Mouse (Mus musculus): ENCODE measurements around the gene Atad3a. TPM values are rescaled to one million over a fixed set of nuclear protein-coding genes. Genes with fewer than 3 reads are reported as not detected.

Gene Atad3a
- total RNA-seq, 2 experiments from 2014 or later, result 52.5 to 59.7 TPM

DNA sequence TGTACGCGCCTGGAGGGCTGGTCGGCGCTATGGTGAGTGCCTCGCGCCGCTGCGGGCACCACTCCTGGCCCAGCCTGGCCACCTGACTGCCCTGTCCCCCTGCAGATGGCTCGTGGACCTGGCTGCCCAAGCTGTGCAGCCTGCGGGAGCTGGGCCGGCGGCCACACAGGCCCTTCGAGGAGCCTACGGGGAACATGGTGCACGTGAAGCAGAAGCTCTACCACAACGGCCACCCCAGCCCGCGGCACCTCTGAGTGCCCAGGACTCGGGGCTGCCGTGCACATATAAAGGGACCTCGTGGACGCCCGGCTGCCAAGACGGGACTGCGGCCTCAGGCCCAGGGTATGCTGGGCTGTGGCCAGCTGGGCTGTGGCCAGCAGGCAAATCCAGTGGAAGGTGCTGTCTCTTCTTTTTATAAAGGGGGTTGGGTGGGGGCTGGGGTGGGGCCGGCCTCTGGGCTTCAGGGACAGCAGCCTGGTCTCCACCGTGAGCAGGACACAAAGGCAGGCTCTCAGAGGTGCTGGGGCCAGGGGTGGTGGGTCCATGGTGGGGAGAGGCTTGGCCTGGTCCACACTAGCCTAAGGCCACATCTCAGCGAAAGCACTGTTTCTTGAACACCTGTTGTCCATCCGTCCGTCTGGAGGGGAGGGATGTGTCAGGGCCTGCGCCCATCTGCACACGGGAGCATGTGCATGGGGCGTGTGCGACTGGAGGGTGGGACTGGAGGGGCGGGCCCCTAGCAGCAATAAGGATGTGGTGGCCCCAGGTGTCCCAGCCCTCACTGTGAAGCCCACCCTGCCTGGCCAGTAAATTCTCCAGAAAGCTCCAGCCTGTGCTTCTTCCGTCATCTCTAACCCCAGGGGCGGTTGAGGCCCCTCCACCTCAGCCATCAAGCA is 20.9 kb downstream of the Atad3a start:
- DNase-seq (ENCODE audit: low spot score in 2 of 2), result no peak

DNA sequence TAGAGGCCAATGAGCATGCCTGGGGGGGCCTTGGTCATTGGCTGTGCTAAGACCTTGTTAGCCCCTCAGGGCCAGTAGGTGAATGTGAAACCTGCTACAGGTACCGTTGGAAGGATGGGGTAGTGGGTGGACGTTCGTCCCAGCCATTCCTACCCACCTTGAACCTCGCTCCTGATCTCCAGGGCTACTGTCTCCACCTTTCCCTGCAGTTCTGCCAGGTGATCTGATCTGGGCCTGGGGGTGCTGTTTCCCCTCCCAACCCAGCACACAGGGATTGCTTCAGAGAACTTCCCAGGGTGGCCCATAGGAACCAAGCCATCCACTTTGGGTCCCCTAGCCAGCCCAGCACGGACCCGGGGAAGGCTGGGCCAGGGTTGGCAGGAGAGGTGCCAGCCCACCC is 21.7 kb downstream of the Atad3a start:
- no peak for DNase-seq (ENCODE audit: low spot score in 2 of 2)

DNA sequence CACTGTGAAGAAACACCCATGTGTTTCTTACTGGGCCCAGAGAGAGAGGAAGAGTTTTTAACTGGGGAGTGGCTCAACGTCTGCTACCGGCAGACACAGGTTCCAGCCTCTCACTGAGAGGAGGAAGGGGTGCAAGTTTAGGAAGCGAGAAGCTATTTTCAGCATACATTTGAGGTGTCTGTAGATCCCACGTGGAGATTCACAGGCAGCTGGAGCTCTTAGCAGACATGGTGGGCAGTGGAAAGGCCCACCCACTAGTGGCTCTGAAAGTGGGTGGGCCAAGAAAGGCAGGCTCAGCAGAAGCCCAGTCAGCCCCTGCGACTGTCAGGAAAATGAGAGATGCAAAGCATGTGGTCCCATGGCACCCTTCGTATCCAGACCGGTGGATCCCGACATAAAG is 22.6 kb downstream of the Atad3a start:
- DNase-seq (ENCODE audit: low spot score in 2 of 2), result no peak

- DNase-seq (ENCODE audit: low spot score in 2 of 2), result no peak
Measured at GRCm38 (mm10) chr4:155736421-155736820, 24.5 kb downstream of the Atad3a start.

DNA sequence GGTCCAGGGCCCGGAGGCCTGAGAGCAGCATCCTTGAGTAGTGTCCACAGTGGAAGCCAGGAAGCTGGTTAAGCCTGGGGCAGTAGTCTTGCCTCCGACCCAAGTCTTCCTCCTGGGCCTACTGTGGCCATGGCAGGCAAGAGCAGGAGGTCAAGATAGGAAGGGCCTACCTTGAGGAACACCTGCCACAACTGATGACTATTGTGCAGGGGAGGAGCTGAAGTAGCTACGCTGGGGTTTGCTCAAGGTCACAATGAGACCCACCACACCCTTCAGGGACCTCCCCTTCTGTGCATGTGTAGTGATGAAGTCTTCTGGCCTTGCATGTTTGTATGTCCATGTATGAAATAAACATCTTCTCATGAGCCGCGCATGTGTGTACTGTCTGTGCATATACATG is 25.1 kb downstream of the Atad3a start:
- DNase-seq (ENCODE audit: low spot score in 2 of 2), result no peak

GRCm38 (mm10) chr4:155734951-155735702 is 25.8 kb downstream of the Atad3a start:
- peak; percentile 37 to 54 for DNase-seq (ENCODE audit: low spot score in 2 of 2)

DNA sequence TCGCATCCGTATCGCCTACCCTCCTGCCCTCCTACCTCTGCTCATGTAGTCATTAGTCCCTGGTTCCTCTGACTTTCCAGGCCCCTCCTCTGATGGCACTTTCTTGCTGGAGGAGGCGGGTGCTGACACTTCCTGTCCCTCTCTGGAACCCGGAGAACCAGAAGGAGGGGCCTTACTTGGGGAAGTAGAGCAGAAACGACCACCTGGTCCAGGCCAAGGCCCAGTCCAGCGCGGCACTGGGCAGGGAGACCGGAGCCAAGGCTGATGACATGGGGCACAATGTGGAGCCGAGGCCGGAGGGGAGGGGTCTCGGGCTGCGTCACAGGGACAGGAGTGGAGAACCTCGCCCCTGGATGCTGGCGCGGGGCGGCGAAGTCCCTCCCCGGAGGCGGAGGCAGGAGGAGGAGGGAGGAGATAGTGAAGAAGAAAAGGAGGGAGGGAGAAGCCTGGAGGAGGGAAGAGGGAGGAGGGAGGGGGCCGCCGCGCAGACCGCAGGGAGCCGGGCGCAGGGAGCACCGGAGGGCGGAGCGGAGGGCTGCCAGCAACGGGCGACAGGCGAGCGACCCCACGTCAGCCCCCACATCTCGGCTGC is 26.4 kb downstream of the Atad3a start, which contains the start of gene Tmem240:
Tmem240 (plus strand) TSS at position 451 of the 592 bp plus-strand sequence.
- DNase-seq (ENCODE audit: low spot score in 2 of 2), result peak; percentile 86 to 92

GRCm38 (mm10) chr4:155733267-155733666 is 27.6 kb downstream of the Atad3a start:
- no peak for DNase-seq (ENCODE audit: low spot score in 2 of 2)

- no peak for DNase-seq (ENCODE audit: low spot score in 2 of 2)
Measured at GRCm38 (mm10) chr4:155727993-155728392, 32.9 kb downstream of the Atad3a start.

GRCm38 (mm10) chr4:155721668-155722083 is 39.2 kb downstream of the Atad3a start:
- DNase-seq (ENCODE audit: low spot score in 2 of 2), result no peak

GRCm38 (mm10) chr4:155710521-155711252 is 50.2 kb downstream of the Atad3a start:
- DNase-seq (ENCODE audit: low spot score in 2 of 2), result no peak

- DNase-seq (ENCODE audit: low spot score in 2 of 2), result no peak
Measured at GRCm38 (mm10) chr4:155708988-155709387, 51.9 kb downstream of the Atad3a start.

GRCm38 (mm10) chr4:155708582-155708981 is 52.3 kb downstream of the Atad3a start:
- no peak for DNase-seq (ENCODE audit: low spot score in 2 of 2)

DNA sequence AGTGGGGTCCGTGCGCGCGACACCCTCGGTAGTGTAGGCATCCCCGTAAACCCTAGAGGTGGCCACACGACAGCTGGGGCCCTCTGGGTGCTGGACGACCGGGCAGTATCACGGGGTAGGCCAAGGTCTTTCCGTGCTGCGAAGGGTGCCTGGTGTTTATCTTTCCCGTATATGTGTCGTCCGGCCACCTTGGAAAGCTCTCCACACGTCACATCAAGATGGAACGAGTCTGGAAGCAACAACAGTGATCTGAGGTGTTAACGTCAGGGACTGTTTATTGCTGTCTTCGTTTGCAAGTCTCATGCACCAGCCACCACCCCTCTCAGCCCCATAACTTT is 55.3 kb downstream of the Atad3a start:
- no peak for DNase-seq (ENCODE audit: low spot score in 2 of 2)

- DNase-seq (ENCODE audit: low spot score in 2 of 2), result peak; percentile 96 to 98
Measured at GRCm38 (mm10) chr4:155704721-155705591, 55.9 kb downstream of the Atad3a start, which contains the start of gene Ssu72. Gene Ssu72, plus strand, starts transcription at chr4:155704800.

DNA sequence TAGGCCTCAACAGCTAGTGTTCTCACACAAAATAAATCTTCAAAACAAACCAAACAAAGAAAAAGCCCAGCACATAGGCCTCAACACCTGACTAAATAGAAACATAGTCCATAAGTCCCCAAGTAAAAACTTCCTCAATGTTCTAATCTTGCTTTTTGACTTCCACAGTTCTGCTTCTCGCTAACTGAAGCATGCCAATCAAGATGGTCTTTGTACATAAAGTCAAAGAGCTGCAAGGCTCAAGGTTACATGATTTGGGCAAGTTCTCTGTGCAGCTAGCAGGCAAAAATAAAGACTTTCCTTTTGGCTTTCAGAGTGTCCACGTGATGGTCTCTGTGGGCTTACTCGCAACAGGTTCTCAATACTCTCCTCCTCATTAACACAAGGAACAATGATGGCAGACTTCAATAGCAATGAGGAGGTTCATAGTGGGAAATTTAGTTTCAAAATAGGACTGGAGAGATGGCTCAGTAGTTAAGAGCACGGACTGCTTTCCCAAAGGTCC is 57.4 kb downstream of the Atad3a start:
- no peak for DNase-seq (ENCODE audit: low spot score in 2 of 2)

- DNase-seq (ENCODE audit: low spot score in 2 of 2), result no peak
Measured at GRCm38 (mm10) chr4:155700425-155700824, 60.5 kb downstream of the Atad3a start.

DNA sequence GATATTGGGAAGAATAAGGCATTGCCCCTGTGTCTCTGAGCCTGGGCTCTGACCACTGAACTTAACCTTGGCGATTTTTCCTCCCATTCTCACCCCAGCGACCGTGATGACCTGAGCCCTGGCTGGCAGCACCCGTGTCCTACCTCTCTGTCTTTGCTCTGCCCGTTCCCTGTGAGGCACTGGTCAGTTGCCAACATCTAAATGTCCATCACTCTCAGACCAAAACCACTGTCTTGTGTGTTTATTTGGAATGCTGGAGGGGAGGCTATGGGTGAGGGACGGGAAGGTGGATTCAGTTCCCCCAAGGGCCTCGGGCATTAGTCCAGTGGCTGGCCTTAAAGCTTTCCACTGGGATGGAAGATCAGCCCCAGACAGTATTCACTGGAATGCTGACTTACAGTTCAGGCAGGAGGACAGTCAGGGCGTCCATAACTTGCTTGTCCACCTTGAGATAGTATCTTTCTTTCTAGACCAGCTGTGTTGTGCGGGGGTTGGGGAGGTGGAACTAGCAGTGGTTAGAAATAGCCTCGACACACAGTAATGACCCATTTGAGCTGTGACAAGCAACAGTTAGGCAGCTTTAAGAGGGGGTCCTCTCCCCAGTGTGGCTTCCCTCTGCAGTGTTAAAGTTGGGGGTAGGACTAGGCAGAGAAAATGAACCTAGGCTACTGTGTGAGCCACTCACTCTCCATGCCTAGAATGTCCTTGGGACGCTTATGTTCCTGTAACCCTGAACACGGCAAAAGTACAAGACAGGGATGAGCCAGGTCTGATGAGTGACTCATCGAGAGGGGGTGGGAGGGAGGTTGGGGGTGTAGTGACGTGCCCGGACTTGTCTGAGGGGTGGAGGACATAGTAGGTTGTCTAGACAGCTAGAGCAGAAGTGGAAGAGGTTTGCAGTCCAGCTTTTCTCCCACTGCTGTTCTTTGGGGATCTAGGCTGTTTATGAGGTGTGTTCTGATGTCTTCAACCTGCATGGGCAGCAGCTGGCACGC is 64.3 kb downstream of the Atad3a start:
- no peak for DNase-seq (ENCODE audit: low spot score in 2 of 2)
